Mouse (Mus musculus): ENCODE measurements around the gene Pno1. TPM values are rescaled to one million over a fixed set of nuclear protein-coding genes. Genes with fewer than 3 reads are reported as not detected.

The Pno1 gene
- 42.3 TPM for polyA plus RNA-seq (2017; shearing (Covaris generic))

GRCm38 (mm10) chr11:17211258-17212140, at the start of gene Pno1:
Gene Pno1, minus strand, starts transcription at chr11:17211568.

DNA sequence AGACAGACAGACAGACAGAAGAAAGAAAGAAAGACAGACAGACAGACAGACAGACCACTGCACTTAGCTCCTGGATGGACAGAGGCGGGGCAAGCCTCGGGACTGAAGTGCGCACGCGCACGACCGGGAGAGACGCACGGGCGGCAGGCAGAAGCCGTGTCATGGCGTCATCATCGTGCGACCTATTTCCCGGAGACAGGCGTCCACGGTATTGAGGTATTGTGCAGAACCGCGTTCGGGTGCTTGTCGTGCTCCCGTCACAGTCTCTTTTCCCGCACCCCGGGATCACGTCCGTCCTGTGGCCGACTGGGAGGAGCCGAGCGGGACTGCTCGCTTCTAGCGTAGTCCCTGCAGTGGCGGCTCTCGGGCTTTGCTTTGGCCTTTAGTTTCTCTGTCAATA, 46.1 kb upstream of the Pno1 start, which contains the start of gene C1d:
C1d (plus strand) TSS at position 137 of the 400 bp plus-strand sequence.

GRCm38 (mm10) chr11:17181807-17182206, 29.6 kb downstream of the Pno1 start, which contains the start of gene Wdr92:
Gene Wdr92, plus strand, starts transcription at chr11:17182107.

DNA sequence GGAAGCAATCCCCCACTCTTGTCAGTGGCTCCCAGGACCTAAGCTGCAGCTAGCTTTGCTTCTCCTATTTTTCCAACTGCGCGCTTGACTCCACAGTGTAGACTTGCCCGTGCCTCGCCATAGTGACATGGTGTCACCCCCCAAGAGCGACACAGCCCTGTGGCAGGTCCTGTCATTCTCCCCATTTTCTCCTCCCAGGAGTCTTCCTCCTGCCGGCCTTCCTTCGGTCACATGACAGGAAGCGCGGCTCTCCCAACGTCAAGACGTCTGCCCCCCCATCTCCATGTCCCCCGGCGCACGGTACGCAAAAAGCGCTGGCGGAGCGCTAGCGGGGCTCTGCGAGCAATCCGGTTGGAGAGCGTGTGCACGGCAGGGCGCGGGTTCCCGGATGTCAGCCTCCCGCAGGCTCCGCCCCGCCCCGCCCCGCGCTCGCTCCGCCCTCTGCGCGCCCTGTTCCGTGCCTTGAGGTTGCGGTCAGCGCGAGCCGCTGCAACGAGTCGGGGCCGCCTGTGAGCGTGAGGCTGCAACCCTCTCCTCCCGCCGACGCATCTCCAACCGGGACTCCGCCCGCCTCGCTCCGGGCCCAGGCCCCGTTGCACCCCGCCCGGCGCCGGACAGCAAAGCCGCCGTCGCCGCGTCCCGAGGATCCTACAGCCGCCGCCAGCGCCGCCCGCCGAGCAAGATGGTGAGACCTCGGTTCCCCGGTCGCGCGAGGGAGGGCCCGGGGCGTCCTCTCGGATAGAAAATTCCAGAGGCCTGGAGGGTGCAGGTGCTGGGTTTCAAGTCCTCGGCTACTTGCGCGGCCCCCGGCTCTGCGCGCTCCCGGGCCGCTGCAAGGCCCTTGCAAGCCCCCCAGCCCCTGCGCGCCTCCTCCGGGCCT, 52.3 kb downstream of the Pno1 start, which contains the start of gene Ppp3r1:
Ppp3r1 (plus strand) TSS at position 406 of the 880 bp plus-strand sequence.

Other genes with a start within 250 kb of the Pno1 start
- 10.1 TPM for gene Cnrip1, start 160.0 kb downstream of the Pno1 start, polyA plus RNA-seq (2017; shearing (Covaris generic))
- gene Plek, start 159.2 kb downstream of the Pno1 start, polyA plus RNA-seq (2017; shearing (Covaris generic)) = 90.0 TPM
- 74.8 TPM for gene Ppp3r1, start 52.3 kb downstream of the Pno1 start, polyA plus RNA-seq (2017; shearing (Covaris generic))
- 13.6 TPM for gene Wdr92, start 29.5 kb downstream of the Pno1 start, polyA plus RNA-seq (2017; shearing (Covaris generic))
- gene C1d, start 46.0 kb upstream of the Pno1 start, polyA plus RNA-seq (2017; shearing (Covaris generic)) = 31.5 TPM